Mouse (Mus musculus) hindbrain, embryonic 11.5 days (tissue): ENCODE measurements around the gene Osbpl6. TPM values are rescaled to one million over a fixed set of nuclear protein-coding genes. Genes with fewer than 3 reads are reported as not detected.
"Not testable (repeated sequence)": the region's sequence is repeated elsewhere in the genome, so short reads cannot be mapped to it uniquely, and the experiment has no call there.

ENCODE experiments used
- ATAC-seq: fragments of 200-750 bp; cut with Nextera tagmentation; 2 replicates; pipeline ENCODE4 v1.8.0; 2017; ENCODE audit warnings: mild to moderate bottlenecking, moderate TSS enrichment, moderate library complexity; ENCODE audit not compliant: low FRiP score
- DNase-seq: peaks from one replicate; pipeline ENCODE4 v3.0.0-alpha.2; 2015; ENCODE audit warnings: low spot score
- H3K27ac ChIP-seq: fragments of 300-500 bp; sonication (generic); 2 replicates; pipeline ENCODE4 v1.5.1; 2014; ENCODE audit warnings: mild to moderate bottlenecking, low read depth, low read length
- H3K27me3 ChIP-seq: fragments of 300-500 bp; sonication (generic); 2 replicates; pipeline ENCODE4 v1.6.1; 2014; ENCODE audit warnings: mild to moderate bottlenecking, low read length, moderate library complexity, mixed read lengths; ENCODE audit not compliant: control insufficient read depth, insufficient read depth
- H3K36me3 ChIP-seq: fragments of 300-500 bp; sonication (generic); 2 replicates; pipeline ENCODE4 v1.6.1; 2014; ENCODE audit warnings: mild to moderate bottlenecking, low read length, moderate library complexity, mixed read lengths; ENCODE audit not compliant: control insufficient read depth, insufficient read depth
- H3K4me1 ChIP-seq: fragments of 300-500 bp; sonication (generic); replicated peaks from 2 replicates; pipeline ENCODE4 v1.6.1; 2014; ENCODE audit warnings: low read length, mixed read lengths; ENCODE audit not compliant: control insufficient read depth, insufficient read depth
- H3K4me2 ChIP-seq: fragments of 300-500 bp; sonication (generic); replicated peaks from 2 replicates; pipeline ENCODE4 v1.6.1; 2014; ENCODE audit warnings: mild to moderate bottlenecking, low read depth, low read length
- H3K4me3 ChIP-seq: fragments of 300-500 bp; sonication (generic); 2 replicates; pipeline ENCODE4 v1.5.1; 2014; ENCODE audit warnings: low read depth, low read length
- H3K9ac ChIP-seq: fragments of 300-500 bp; sonication (generic); 2 replicates; pipeline ENCODE4 v1.6.1; 2014; ENCODE audit warnings: low read depth, low read length
- H3K9me3 ChIP-seq: fragments of 300-500 bp; sonication (generic); 2 replicates; pipeline ENCODE4 v1.6.1; 2016; ENCODE audit warnings: low read length; ENCODE audit not compliant: control insufficient read depth
- WGBS: fragments of 180-500 bp; shearing (Covaris S2); extraction: QIAGEN DNeasy Blood & Tissue Kit; methylation state at CpG from one replicate; pipeline ENCODE4 v1.1.7; 2014; 5-methylcytosine and 5-hydroxymethylcytosine counted together
- polyA plus RNA-seq: library from polyadenylated mRNA; unstranded; fragments of >200 nt; fragmentation: Nextera tagmentation; extraction: Ambion mirVana; gene quantifications from 2 replicates; pipeline ENCODE4 v1.2.1, GENCODE M21; 2014

The Osbpl6 gene
- polyA plus RNA-seq, 1 experiment from 2014 or later, result 16.9 TPM

- no peak; the same call in 1 of the 2 replicates for ATAC-seq
- H3K36me3 ChIP-seq, result no peaks in the 10 kb centered on the region
- H3K4me1 ChIP-seq, result no peaks in the 10 kb centered on the region
- H3K9me3 ChIP-seq, result no peaks in the 10 kb centered on the region
- 52% methylated on average over 1 of the region's 1 CpGs for WGBS
- no peak overlapping the region for H3K9ac ChIP-seq
- H3K4me3 ChIP-seq, result no peak overlapping the region
- peak; percentile 55 for DNase-seq
- no peaks in the 10 kb centered on the region for H3K27me3 ChIP-seq
- H3K27ac ChIP-seq, result no peak overlapping the region
- no peak overlapping the region for H3K4me2 ChIP-seq
These were observed 211.8 kb downstream of the Osbpl6 start for GRCm38 (mm10) chr2:76618078-76618477.

- ATAC-seq, result no peak
- Histone ChIP-seq H3K27ac (no peak overlapping the region), H3K9ac (no peak overlapping the region), H3K4me3 (no peak overlapping the region), H3K4me1 (no peaks in the 10 kb centered on the region), H3K9me3 (no peaks in the 10 kb centered on the region), H3K36me3 (no peaks in the 10 kb centered on the region), H3K27me3 (no peaks in the 10 kb centered on the region), H3K4me2 (no peak overlapping the region)
- 90% methylated on average over 5 of the region's 5 CpGs for WGBS
- no peak for DNase-seq
These were observed 213.9 kb downstream of the Osbpl6 start for GRCm38 (mm10) chr2:76620188-76620587.

DNA sequence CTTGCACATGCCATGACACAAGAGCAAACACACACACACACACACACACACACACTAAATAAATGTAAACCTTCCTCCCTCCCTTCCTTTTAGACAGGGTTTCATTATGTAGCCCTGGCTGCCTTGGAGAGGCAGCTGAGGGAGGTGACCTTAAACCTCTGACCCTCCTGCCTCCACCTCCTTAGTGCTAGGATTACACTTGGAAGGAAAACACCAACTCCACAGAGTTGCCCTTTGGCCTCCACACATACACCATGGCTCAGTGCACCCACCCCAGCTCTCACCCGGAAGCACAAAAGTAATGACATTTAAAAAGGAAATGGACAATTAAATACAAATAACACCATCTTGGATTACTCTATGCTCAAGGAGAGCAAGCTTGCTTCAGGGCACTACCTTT lies 215.4 kb downstream of the Osbpl6 start:
- ATAC-seq (no peak), DNase-seq (no peak)
- Histone ChIP-seq H3K9ac (no peak overlapping the region), H3K36me3 (peaks cover 5% of the 10 kb centered on the region; the same call in 1 of the 2 replicates), H3K9me3 (no peaks in the 10 kb centered on the region), H3K4me2 (no peak overlapping the region), H3K4me1 (no peaks in the 10 kb centered on the region), H3K27me3 (no peaks in the 10 kb centered on the region), H3K4me3 (no peak overlapping the region), H3K27ac (no peak overlapping the region)
- 74% methylated on average over 1 of the region's 1 CpGs for WGBS

DNA sequence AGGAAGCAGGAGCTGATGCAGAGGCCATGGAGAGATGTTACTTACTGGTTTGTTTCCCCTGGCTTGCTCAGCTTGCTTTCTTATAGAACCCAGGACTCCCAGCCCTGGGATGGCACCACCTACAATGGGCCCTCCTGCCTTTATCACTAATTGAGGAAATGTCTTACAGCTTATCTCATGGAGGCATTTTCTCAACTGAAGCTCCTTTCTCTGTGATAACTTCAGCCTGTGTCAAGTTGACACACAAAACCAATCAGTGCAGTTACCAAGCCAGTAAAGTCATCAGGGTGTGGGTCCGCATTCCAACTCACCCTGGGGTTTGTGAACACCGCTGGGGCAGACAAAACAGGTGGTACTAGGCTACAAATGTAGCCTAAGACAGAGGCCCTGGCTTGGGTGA lies 216.0 kb downstream of the Osbpl6 start:
- not testable (repeated sequence) for H3K27ac ChIP-seq, H3K4me3 ChIP-seq, H3K4me1 ChIP-seq, H3K9me3 ChIP-seq, H3K9ac ChIP-seq, H3K27me3 ChIP-seq, H3K36me3 ChIP-seq, ATAC-seq, H3K4me2 ChIP-seq, DNase-seq
- 84% methylated on average over 2 of the region's 2 CpGs for WGBS

DNA sequence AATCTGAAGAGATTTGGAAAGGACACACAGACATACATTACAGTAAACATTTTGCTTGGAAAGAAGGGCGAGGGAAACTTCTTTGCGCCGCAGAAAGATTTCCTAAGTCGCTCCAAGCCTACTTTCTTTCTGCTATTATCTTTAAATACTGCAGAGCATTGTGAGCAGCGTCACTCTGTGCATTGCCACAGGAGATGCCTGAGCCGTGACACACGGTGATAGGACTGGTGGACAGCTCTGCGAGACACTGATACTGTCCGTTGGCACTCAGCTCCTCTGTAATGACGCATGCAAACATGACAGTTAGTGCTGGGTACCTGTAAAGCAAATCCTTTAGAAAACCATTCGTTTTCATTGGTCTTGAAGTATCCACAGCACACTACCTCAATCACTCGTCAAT lies 224.0 kb downstream of the Osbpl6 start:
- Histone ChIP-seq H3K4me1 (no peaks in the 10 kb centered on the region), H3K27ac (no peak overlapping the region), H3K4me2 (no peak overlapping the region), H3K4me3 (no peak overlapping the region), H3K27me3 (no peaks in the 10 kb centered on the region), H3K9me3 (no peaks in the 10 kb centered on the region), H3K36me3 (peaks cover 7% of the 10 kb centered on the region; the same call in 1 of the 2 replicates), H3K9ac (no peak overlapping the region)
- WGBS, result 94% methylated on average over 12 of the region's 12 CpGs
- no peak for DNase-seq
- no peak for ATAC-seq

GRCm38 (mm10) chr2:76631600-76631999 lies 225.3 kb downstream of the Osbpl6 start:
- Histone ChIP-seq H3K27me3 (no peaks in the 10 kb centered on the region), H3K27ac (no peak overlapping the region), H3K9ac (no peak overlapping the region), H3K36me3 (peaks cover 12% of the 10 kb centered on the region), H3K9me3 (no peaks in the 10 kb centered on the region), H3K4me3 (no peak overlapping the region), H3K4me2 (no peak overlapping the region), H3K4me1 (no peaks in the 10 kb centered on the region)
- WGBS, result 94% methylated on average over 4 of the region's 4 CpGs
- DNase-seq (no peak), ATAC-seq (no peak)

DNA sequence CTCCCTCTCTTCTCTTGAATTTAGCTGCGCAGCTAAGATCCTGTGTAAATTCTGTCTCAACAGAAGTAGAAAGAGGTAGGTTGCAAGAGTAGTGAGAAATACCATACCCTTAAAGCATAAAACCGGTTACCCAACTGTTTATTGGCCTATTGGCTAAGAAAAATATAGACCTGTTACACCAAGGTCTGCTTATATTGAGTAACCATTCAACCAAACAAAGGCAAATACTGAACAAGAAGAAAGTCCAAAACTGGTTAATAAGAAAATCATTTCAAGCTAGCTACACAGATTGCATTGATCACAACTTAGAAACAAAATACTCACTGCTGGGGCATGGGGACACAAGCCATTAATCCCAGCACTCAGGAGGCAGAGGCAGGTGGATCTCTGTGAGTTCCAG lies 233.3 kb downstream of the Osbpl6 start:
- no peak overlapping the region for H3K4me2 ChIP-seq
- no peak overlapping the region for H3K4me3 ChIP-seq
- no peak overlapping the region for H3K9ac ChIP-seq
- WGBS, result 95% methylated on average over 2 of the region's 2 CpGs
- H3K27ac ChIP-seq, result no peak overlapping the region
- DNase-seq (no peak), ATAC-seq (no peak)
- no peaks in the 10 kb centered on the region for H3K9me3 ChIP-seq
- no peaks in the 10 kb centered on the region for H3K27me3 ChIP-seq
- no peaks in the 10 kb centered on the region for H3K4me1 ChIP-seq
- peaks cover 10% of the 10 kb centered on the region for H3K36me3 ChIP-seq

DNA sequence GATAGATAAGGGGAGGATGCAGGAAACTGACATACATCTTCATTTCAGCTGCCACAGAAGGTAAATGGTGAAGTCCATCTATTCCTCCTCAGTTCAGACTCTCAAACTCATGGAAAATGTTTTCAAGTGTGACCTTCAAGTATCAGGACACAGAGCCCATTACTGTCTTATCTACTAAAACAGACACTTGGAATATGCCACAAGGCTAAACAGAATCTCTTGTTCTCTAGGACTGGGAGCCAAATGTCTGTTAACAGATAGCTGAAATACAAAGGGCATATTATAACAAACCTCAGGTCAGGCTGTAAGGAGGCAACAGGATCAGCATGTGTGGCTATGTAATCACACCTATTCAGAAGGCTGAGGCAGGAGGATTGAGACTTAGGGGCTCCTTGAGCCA lies 237.5 kb downstream of the Osbpl6 start:
- Histone ChIP-seq H3K27me3 (no peaks in the 10 kb centered on the region), H3K36me3 (no peaks in the 10 kb centered on the region; the same call in 1 of the 2 replicates)
- no peak for ATAC-seq

GRCm38 (mm10) chr2:76647441-76647869 lies 241.1 kb downstream of the Osbpl6 start:
- no peaks in the 10 kb centered on the region for H3K9me3 ChIP-seq
- no peaks in the 10 kb centered on the region for H3K4me1 ChIP-seq
- peak overlapping the region; percentile 80 for H3K9ac ChIP-seq
- H3K4me3 ChIP-seq, result peak overlapping the region; percentile 75
- ATAC-seq (peak; percentile 77), DNase-seq (peak; percentile 76)
- no peaks in the 10 kb centered on the region for H3K36me3 ChIP-seq
- H3K4me2 ChIP-seq, result peak overlapping the region; percentile 75
- H3K27ac ChIP-seq, result peak overlapping the region; percentile 93
- H3K27me3 ChIP-seq, result no peaks in the 10 kb centered on the region
- 1% methylated on average over 29 of the region's 32 CpGs for WGBS

More for the DNA sequence above, 237.5 kb downstream of the Osbpl6 start:
- no peak for DNase-seq
- H3K9ac ChIP-seq, result no peak overlapping the region
- H3K27ac ChIP-seq, result no peak overlapping the region
- H3K4me1 ChIP-seq, result no peaks in the 10 kb centered on the region
- no peak overlapping the region for H3K4me3 ChIP-seq
- H3K4me2 ChIP-seq, result no peak overlapping the region
- no peaks in the 10 kb centered on the region for H3K9me3 ChIP-seq
